Mouse (Mus musculus): ENCODE results near the gene Tmbim4. TPM values are rescaled to one million over a fixed set of nuclear protein-coding genes. Genes with fewer than 3 reads are reported as not detected.

The Tmbim4 gene
- polyA plus RNA-seq, 1 experiment, result 117 TPM

DNA sequence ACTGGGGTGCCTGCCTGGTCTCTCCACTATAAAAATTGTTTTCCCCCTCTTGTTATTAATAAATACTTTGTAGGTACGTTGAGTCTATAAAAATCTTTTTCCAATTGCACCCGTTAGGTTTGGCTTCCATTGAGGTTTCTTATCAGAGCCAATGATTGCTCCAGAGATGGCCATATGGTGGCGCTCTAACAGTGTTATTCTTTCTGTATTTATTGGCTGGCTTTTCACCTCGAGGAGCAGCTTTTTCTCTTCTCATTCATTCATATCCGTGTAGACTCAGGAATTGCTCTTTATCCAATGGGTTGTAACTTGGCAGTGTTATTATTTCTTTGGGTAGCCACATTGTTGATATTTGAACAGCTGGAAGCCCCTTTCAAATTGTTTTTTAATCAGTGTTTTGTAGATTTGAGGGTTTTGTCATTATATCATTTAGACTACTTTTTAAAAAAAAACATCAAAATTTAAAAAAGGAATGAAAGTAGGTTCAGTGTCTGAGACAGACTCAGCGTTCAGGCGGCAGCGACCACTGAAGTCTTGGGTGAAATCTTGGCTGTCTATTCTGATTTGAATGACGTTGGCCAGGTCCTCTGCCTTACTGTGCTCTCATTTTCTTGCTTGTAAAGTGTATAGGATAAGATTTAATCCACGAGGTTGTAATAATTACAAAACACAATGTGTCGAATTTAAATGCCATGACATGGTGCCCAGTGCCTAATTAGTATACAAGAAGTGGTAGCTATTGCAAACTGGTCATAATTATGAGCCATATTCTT is 49.7 kb downstream of the Tmbim4 start:
- H3K27ac ChIP-seq (replicated peaks; ENCODE audit: low read depth, low read length), result no peak overlapping the region
- H3K4me3 ChIP-seq (ENCODE audit: insufficient read depth, low read depth, low read length), result no peak overlapping the region
- no peaks in the 10 kb centered on the region for H3K4me1 ChIP-seq (ENCODE audit: control insufficient read depth, insufficient read depth, insufficient read length, low read length)

DNA sequence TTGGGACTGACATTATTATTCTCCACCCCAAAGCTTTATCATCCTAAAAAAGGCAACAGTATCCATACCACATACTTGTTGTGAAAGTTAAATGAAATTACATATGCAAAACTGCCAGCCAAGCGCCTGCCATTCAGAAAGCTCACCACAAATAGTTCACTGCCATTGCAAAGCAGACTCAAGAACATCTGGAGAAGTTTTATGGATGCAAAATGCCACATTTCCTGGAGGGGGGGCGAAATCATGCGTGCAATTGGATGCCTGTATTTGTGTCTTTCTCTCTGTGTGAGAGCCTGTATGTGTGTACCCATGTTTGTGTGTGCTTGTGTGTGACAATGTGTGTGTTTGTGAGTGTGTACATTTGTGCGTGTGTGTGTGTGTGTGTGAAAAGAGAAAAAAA is 50.4 kb downstream of the Tmbim4 start:
- H3K4me1 ChIP-seq (ENCODE audit: control insufficient read depth, insufficient read depth, insufficient read length, low read length), result no peaks in the 10 kb centered on the region
- no peak overlapping the region for H3K4me3 ChIP-seq (ENCODE audit: insufficient read depth, low read depth, low read length)
- H3K27ac ChIP-seq (replicated peaks; ENCODE audit: low read depth, low read length), result no peak overlapping the region

GRCm38 (mm10) chr10:120252800-120253199 is 51.4 kb downstream of the Tmbim4 start:
- H3K4me1 ChIP-seq (ENCODE audit: control insufficient read depth, insufficient read depth, insufficient read length, low read length), result no peaks in the 10 kb centered on the region
- no peak overlapping the region for H3K4me3 ChIP-seq (ENCODE audit: insufficient read depth, low read depth, low read length)
- H3K27ac ChIP-seq (replicated peaks; ENCODE audit: low read depth, low read length), result no peak overlapping the region

DNA sequence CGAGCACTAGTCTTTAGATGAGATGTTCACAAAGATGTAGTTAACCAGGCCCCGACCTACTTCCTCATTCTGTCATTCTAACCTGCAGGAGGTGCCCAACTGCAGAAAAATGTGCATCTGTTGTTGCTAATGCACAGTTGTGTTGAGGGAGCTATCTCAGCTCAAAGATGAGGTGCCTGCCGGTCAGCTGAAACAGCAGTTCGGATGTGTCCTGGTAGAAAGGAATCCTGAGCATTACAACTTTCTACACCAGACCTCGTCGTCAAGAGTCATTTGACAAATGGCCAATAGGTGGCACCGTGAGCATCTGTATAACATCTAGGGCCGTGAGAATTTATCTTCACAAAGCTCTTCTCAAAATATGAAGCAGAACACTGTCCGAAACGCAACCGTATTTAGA is 55.8 kb downstream of the Tmbim4 start:
- Histone ChIP-seq H3K4me1 (ENCODE audit: control insufficient read depth, insufficient read depth, insufficient read length, low read length) (no peaks in the 10 kb centered on the region), H3K27ac (replicated peaks; ENCODE audit: low read depth, low read length) (no peak overlapping the region), H3K4me3 (ENCODE audit: insufficient read depth, low read depth, low read length) (no peak overlapping the region)

DNA sequence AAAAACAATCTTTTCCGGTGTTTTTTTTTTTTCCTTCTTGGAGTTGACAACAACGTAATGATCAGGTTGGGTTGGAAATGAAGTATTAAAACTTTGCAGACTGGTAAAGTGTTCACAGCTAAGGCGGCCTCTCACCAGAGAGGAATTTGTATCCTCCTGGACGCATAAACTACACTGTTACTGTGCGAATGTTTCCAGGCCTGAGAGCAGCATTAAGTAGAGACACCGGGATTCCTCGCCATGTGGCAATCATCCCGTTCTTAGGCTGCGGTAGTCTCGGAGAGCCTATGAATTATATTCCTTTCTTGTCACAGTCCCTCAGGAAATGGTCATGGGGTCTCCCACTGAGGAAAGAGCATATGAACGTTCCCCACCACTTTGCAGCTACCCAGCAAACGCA is 66.4 kb downstream of the Tmbim4 start:
- H3K4me1 ChIP-seq (ENCODE audit: control insufficient read depth, insufficient read depth, insufficient read length, low read length), result no peaks in the 10 kb centered on the region; the same call in 1 of the 2 replicates
- H3K27ac ChIP-seq (replicated peaks; ENCODE audit: low read depth, low read length), result no peak overlapping the region

GRCm38 (mm10) chr10:120269946-120270345 is 68.6 kb downstream of the Tmbim4 start:
- Histone ChIP-seq H3K27ac (replicated peaks; ENCODE audit: low read depth, low read length) (no peak overlapping the region), H3K4me1 (ENCODE audit: control insufficient read depth, insufficient read depth, insufficient read length, low read length) (no peaks in the 10 kb centered on the region; the same call in 1 of the 2 replicates), H3K4me3 (ENCODE audit: insufficient read depth, low read depth, low read length) (no peak overlapping the region)

More for the DNA sequence above, 66.4 kb downstream of the Tmbim4 start:
- H3K4me3 ChIP-seq (ENCODE audit: insufficient read depth, low read depth, low read length), result no peak overlapping the region

DNA sequence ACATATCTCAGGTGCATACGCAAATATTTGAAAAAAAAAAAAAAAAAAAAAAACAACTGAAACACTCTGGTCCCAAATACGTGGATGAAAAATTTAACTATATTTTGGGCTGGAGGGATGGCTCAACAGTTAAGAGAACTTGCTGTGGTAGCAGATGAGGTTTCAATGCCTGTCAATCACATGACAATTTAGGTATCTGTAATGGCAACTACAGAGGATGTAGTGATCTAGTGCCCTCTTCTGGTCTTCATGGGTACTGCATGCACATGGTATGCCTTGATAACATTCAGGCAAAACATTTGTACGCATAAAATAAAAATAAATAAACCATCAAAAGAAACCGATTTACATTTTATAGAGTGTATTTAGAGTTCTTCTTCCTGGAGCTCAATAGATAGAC is 69.4 kb downstream of the Tmbim4 start:
- no peak overlapping the region for H3K27ac ChIP-seq (replicated peaks; ENCODE audit: low read depth, low read length)
- no peak overlapping the region for H3K4me3 ChIP-seq (ENCODE audit: insufficient read depth, low read depth, low read length)
- H3K4me1 ChIP-seq (ENCODE audit: control insufficient read depth, insufficient read depth, insufficient read length, low read length), result no peaks in the 10 kb centered on the region; the same call in 1 of the 2 replicates

DNA sequence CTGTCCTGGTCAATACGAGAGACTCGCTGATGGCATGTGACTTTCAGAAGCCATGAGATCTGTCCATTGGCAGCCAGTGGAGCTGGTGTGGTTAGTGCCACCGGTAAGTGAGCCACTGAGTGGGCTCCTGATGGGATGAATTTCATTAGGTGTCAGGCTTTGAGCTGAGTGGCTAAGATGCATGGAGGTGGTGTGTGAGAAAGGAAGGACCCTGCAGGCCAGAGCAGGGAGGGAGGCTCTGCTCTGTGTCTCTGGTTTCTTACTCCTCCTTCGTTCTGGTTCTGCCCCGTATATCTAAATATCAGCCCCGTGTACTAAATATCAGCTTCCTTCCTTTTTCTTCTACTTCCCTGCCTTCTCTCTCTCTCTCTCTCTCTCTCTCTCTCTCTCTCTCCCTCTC is 69.9 kb downstream of the Tmbim4 start:
- H3K4me1 ChIP-seq (ENCODE audit: control insufficient read depth, insufficient read depth, insufficient read length, low read length), result no peaks in the 10 kb centered on the region; the same call in 1 of the 2 replicates
- H3K4me3 ChIP-seq (ENCODE audit: insufficient read depth, low read depth, low read length), result no peak overlapping the region

DNA sequence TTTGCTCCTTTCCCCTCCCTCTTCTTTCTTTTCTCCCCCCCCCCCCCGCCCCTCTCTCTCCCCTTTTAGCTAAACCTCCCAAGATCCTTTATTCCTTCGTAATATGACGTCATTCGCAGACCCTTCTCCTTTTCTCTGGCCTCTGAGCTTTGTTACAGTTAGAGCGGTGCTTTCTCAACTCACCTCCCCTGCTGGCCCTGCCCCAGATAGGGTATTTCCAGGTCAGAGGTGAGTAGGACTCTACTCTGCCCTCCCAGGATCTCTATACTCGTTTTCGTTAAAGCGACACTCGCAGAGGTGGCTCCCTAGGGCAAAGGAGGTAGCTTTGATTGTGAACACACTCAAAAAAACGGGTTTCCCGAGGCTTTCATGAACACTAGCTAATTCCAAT is 70.5 kb downstream of the Tmbim4 start:
- Histone ChIP-seq H3K27ac (replicated peaks; ENCODE audit: low read depth, low read length) (no peak overlapping the region), H3K4me3 (ENCODE audit: insufficient read depth, low read depth, low read length) (0 out of 2 replicates have a peak overlapping the region, but pooled peaks have one; percentile 8), H3K4me1 (ENCODE audit: control insufficient read depth, insufficient read depth, insufficient read length, low read length) (no peaks in the 10 kb centered on the region; the same call in none of the 2 replicates)

More for the DNA sequence above, 69.9 kb downstream of the Tmbim4 start:
- no peak overlapping the region for H3K27ac ChIP-seq (replicated peaks; ENCODE audit: low read depth, low read length)

DNA sequence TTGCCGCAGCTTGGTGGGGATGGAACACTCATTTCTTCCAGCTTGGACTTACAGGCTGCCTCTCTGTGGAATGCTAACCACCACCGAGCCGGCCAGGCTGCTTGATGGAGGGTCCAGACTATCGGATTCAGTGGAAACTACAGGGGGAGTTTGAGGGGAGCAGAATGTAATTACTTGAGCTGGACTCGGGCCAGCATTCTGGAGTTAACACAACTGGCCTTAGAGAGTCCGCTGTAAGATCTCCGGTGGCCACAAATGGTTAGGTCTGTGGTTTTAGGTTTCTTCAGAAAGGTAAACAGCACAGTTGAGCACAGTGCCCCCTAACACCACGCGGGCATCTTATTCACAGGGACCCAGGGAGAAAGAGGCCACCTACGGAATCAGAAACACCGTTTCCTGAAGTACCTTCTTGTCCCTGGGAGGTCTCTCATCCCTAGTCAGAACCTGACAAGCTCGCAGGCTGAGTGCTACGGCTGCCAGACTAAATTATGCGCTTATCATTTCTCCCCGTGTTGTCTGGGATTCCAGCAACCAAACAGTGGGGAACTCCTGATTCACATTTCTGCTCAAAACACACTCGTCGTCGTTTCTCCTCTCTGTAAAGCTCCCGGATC is 71.0 kb downstream of the Tmbim4 start:
- H3K27ac ChIP-seq (replicated peaks; ENCODE audit: low read depth, low read length), result no peak overlapping the region
- 0 out of 2 replicates have a peak overlapping the region, but pooled peaks have one; percentile 8 for H3K4me3 ChIP-seq (ENCODE audit: insufficient read depth, low read depth, low read length)
- H3K4me1 ChIP-seq (ENCODE audit: control insufficient read depth, insufficient read depth, insufficient read length, low read length), result no peaks in the 10 kb centered on the region; the same call in none of the 2 replicates

DNA sequence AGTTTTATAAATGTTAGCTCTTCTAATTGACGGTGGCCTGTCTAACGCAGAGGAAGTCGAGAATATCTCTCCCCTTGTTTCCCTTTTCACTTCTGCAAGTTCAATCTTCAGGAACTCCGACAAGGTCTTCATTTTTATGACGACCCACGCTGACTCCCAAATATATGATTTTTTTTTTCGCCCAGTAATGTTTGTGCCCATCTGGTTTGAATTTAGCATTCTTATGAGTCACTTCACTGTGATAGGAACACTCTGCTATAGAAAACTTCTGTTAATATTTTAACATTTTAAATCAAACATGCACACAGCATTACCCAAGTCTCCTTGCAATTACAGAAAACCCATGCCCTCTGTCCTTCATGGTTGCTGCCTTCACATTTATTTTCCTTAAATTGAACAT is 71.9 kb downstream of the Tmbim4 start:
- no peaks in the 10 kb centered on the region; the same call in none of the 2 replicates for H3K4me1 ChIP-seq (ENCODE audit: control insufficient read depth, insufficient read depth, insufficient read length, low read length)
- H3K4me3 ChIP-seq (ENCODE audit: insufficient read depth, low read depth, low read length), result no peak overlapping the region
- H3K27ac ChIP-seq (replicated peaks; ENCODE audit: low read depth, low read length), result no peak overlapping the region

Other genes starting within 250 kb of the Tmbim4 start
- gene Helb, start 88.6 kb upstream of the Tmbim4 start, polyA plus RNA-seq (2012; ENCODE audit: insufficient read depth, insufficient read length, missing spikeins), result 2.9 and 5.5 TPM in 2 replicates
- 4.6 and 6.0 TPM in 2 replicates for gene Irak3, start 540 bp downstream of the Tmbim4 start, polyA plus RNA-seq (2012; ENCODE audit: insufficient read depth, insufficient read length, missing spikeins)
- 39.9 and 44.4 TPM in 2 replicates for gene Llph, start 25.5 kb downstream of the Tmbim4 start, polyA plus RNA-seq (2012; ENCODE audit: insufficient read depth, insufficient read length, missing spikeins)